Mouse (Mus musculus) liver, postnatal 0 days (tissue): ENCODE data around the gene Apln. TPM values are rescaled to one million over a fixed set of nuclear protein-coding genes. Genes with fewer than 3 reads are reported as not detected.

Source experiments
- ATAC-seq: fragments of 200-750 bp; cut with Nextera tagmentation; 2 replicates; pipeline ENCODE4 v1.8.0; 2017; ENCODE audit warnings: mild to moderate bottlenecking, moderate library complexity
- DNase-seq: peaks from one replicate; pipeline ENCODE4 v3.0.0-alpha.2; 2016
- H3K27ac ChIP-seq: fragments of 300-500 bp; sonication (generic); 2 replicates; pipeline ENCODE4 v1.5.1; 2014; ENCODE audit warnings: antibody characterized with exemption, moderate library complexity, mild to moderate bottlenecking, low read depth
- H3K27me3 ChIP-seq: fragments of 300-500 bp; sonication (generic); 2 replicates; pipeline ENCODE4 v1.6.1; 2014; ENCODE audit warnings: low read length, control low read depth, mixed read lengths; ENCODE audit not compliant: insufficient read depth
- H3K36me3 ChIP-seq: fragments of 300-500 bp; sonication (generic); replicated peaks from 2 replicates; pipeline ENCODE4 v1.6.1; 2014; ENCODE audit warnings: mild to moderate bottlenecking, control low read depth, low read length, moderate library complexity, mixed read lengths; ENCODE audit not compliant: insufficient read depth
- H3K4me1 ChIP-seq: fragments of 300-500 bp; sonication (generic); 2 replicates; pipeline ENCODE4 v1.6.1; 2014; ENCODE audit warnings: antibody characterized with exemption, mild to moderate bottlenecking, control low read depth; ENCODE audit not compliant: insufficient read depth
- H3K4me2 ChIP-seq: fragments of 300-500 bp; sonication (generic); 2 replicates; pipeline ENCODE4 v1.6.1; 2014; ENCODE audit warnings: low read depth, mild to moderate bottlenecking, low read length, moderate library complexity, mixed read lengths
- H3K4me3 ChIP-seq: fragments of 300-500 bp; sonication (generic); 2 replicates; pipeline ENCODE4 v1.5.1; 2014; ENCODE audit warnings: low read depth, low read length
- H3K9ac ChIP-seq: fragments of 300-500 bp; sonication (generic); replicated peaks from 2 replicates; pipeline ENCODE4 v1.6.1; 2014; ENCODE audit warnings: mild to moderate bottlenecking, moderate library complexity
- H3K9me3 ChIP-seq: fragments of 300-500 bp; sonication (generic); 2 replicates; pipeline ENCODE4 v1.6.1; 2016; ENCODE audit warnings: mild to moderate bottlenecking, control low read depth, low read length, mixed read lengths
- CTCF ChIP-seq: sonication (generic); IDR thresholded peaks from 2 replicates; pipeline ENCODE4 v1.5.1; 2016; ENCODE audit warnings: antibody characterized with exemption, low read depth
- EP300 ChIP-seq: IDR thresholded peaks from 2 replicates; pipeline ENCODE4 v1.6.1; 2016; ENCODE audit warnings: antibody characterized with exemption, low read depth, mild to moderate bottlenecking
- WGBS: fragments of 180-500 bp; shearing (Covaris S2); extraction: QIAGEN DNeasy Blood & Tissue Kit; methylation state at CpG from one replicate; pipeline ENCODE4 v1.1.7; 2014; ENCODE audit not compliant: insufficient replicate concordance; 5-methylcytosine and 5-hydroxymethylcytosine counted together
- polyA plus RNA-seq: library from polyadenylated mRNA; unstranded; fragments of >200 nt; fragmentation: Nextera tagmentation; extraction: Ambion mirVana; gene quantifications from 2 replicates; pipeline ENCODE4 v1.2.1, GENCODE M21; 2015

The Apln gene
- polyA plus RNA-seq, 1 experiment from 2014 or later: 0.19 TPM

DNA sequence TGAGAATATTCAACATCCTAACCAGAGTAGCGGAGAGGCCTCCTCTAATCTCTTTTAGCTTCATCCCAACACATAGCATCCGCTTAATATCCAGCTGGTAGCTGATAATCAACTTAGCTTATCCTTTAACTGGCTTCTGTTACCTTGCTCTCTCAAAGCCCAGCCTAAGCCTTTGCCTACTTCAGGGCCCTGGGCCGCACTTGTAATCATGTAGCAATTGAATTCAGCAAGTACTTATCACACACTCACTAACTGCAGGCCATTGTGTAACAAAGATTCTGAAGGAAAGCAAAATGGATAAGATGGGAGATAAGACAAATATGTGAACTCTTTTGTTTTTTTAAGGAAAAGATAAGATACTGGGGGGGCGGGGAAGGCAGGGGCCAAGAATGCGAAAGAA is 57.6 kb downstream of the Apln start:
- Histone ChIP-seq H3K4me3 (no peak overlapping the region), H3K27me3 (no peaks in the 10 kb centered on the region), H3K36me3 (no peaks in the 10 kb centered on the region), H3K27ac (no peak overlapping the region), H3K4me2 (no peak overlapping the region), H3K9ac (no peak overlapping the region), H3K4me1 (no peaks in the 10 kb centered on the region), H3K9me3 (no peaks in the 10 kb centered on the region)
- ATAC-seq (no peak), DNase-seq (no peak)
- 70% methylated on average over 5 of the region's 5 CpGs for WGBS
- TF ChIP-seq CTCF: no peak

DNA sequence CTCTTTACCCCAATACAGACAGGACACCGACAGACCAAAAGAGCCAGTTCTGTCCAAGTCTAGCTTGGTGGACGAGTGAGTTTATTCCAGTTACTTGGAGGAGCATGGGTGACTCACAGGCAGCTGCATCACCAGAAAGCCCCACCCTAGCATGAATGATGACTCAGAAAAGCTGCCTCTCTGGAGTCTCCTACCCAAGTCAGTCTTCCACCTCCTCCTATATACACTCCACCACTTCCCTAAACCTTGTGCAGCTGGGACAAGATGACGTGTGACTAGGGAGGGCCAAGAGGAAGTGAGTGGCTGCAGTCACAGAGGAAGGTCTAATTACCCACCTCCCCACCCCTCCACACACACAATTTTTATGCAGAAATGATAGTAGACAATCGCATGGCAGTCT is 58.1 kb downstream of the Apln start:
- WGBS: 48% methylated on average over 4 of the region's 4 CpGs
- DNase-seq (no peak), ATAC-seq (peak; percentile 56)
- H3K4me1 ChIP-seq: no peaks in the 10 kb centered on the region
- H3K27me3 ChIP-seq: no peaks in the 10 kb centered on the region
- no peak overlapping the region for H3K27ac ChIP-seq
- no peaks in the 10 kb centered on the region for H3K36me3 ChIP-seq
- no peak overlapping the region for H3K4me2 ChIP-seq
- H3K4me3 ChIP-seq: no peak overlapping the region
- H3K9ac ChIP-seq: no peak overlapping the region
- TF ChIP-seq CTCF (no peak), EP300 (no peak)
- H3K9me3 ChIP-seq: no peaks in the 10 kb centered on the region

Other genes with a start within 250 kb of the Apln start
- gene Smarca1, start 141.9 kb downstream of the Apln start, polyA plus RNA-seq: 0.75 and 1.3 TPM in 2 replicates
- gene Ocrl, start 122.5 kb downstream of the Apln start, polyA plus RNA-seq: 2.5 and 2.6 TPM in 2 replicates
- gene Xpnpep2, start 73.9 kb upstream of the Apln start, polyA plus RNA-seq: 0.05 TPM in 1 of 2 replicates, not detected in the other
- gene Sash3, start 111.6 kb upstream of the Apln start, polyA plus RNA-seq: 8.4 and 9.3 TPM in 2 replicates
- gene Zdhhc9, start 174.0 kb upstream of the Apln start, polyA plus RNA-seq: 3.1 and 3.5 TPM in 2 replicates
- gene Utp14a, start 222.0 kb upstream of the Apln start, polyA plus RNA-seq: 7.9 and 8.1 TPM in 2 replicates